Mouse (Mus musculus): ENCODE results near the gene Amd1. TPM values are rescaled to one million over a fixed set of nuclear protein-coding genes. Genes with fewer than 3 reads are reported as not detected.
A peak's percentile ranks its signal among the peaks of the same experiment; 100 is the strongest.

Gene Amd1
- 100 to 1,000 TPM in 1 of 2 experiments, 10 to 100 TPM in 1; 51.9 to 108 TPM for total RNA-seq (2021)
- long read RNA-seq, experiment 1, transcript Amd1-201 (8 exons, 3,204 nt), result major isoform, 29 of 59 reads
- long read RNA-seq, experiment 1, partial matches to known transcripts, result 0 of 59 reads
- long read RNA-seq, experiment 1, other reads (novel, unspliced or antisense), result 30 of 59 reads
- long read RNA-seq, experiment 2, transcript Amd1-201 (8 exons, 3,204 nt), result major isoform, 37 of 44 reads
- long read RNA-seq, experiment 2, partial matches to known transcripts, result 0 of 44 reads
- long read RNA-seq, experiment 2, other reads (novel, unspliced or antisense), result 7 of 44 reads

GRCm38 (mm10) chr10:40302140-40302985, at the start of gene Amd1:
Amd1 (minus strand) TSS chr10:40302186.
- peak; percentile 100 for DNase-seq

GRCm38 (mm10) chr10:40351156-40351555, 49.2 kb upstream of the Amd1 start:
- DNase-seq, result no peak

GRCm38 (mm10) chr10:40350245-40350932, 48.4 kb upstream of the Amd1 start:
- DNase-seq, result no peak

GRCm38 (mm10) chr10:40349631-40350177, 47.7 kb upstream of the Amd1 start:
- DNase-seq, result peak; percentile 65

- DNase-seq, result peak; percentile 98
Observed at GRCm38 (mm10) chr10:40348566-40349536, 46.9 kb upstream of the Amd1 start.

GRCm38 (mm10) chr10:40347461-40347954, 45.5 kb upstream of the Amd1 start:
- no peak for DNase-seq

- no peak for DNase-seq
Observed at GRCm38 (mm10) chr10:40346776-40347403, 44.9 kb upstream of the Amd1 start.

- no peak for DNase-seq
Observed at GRCm38 (mm10) chr10:40342036-40342435, 40.0 kb upstream of the Amd1 start.

- no peak for DNase-seq
Observed at GRCm38 (mm10) chr10:40339351-40339964, 37.5 kb upstream of the Amd1 start, which contains the start of gene Cdk19. Cdk19 (plus strand) TSS chr10:40339564.

GRCm38 (mm10) chr10:40332864-40333263, 30.9 kb upstream of the Amd1 start:
- no peak for DNase-seq

- no peak for DNase-seq
Observed at GRCm38 (mm10) chr10:40330262-40330661, 28.3 kb upstream of the Amd1 start.

GRCm38 (mm10) chr10:40328004-40328551, 26.1 kb upstream of the Amd1 start:
- DNase-seq, result peak; percentile 67

GRCm38 (mm10) chr10:40320306-40320705, 18.3 kb upstream of the Amd1 start:
- no peak for DNase-seq

- no peak for DNase-seq
Observed at GRCm38 (mm10) chr10:40316841-40317585, 15.0 kb upstream of the Amd1 start.

GRCm38 (mm10) chr10:40312781-40313180, 10.8 kb upstream of the Amd1 start:
- DNase-seq, result no peak

GRCm38 (mm10) chr10:40309884-40310635, 8.1 kb upstream of the Amd1 start:
- no peak for DNase-seq

- DNase-seq, result no peak
Observed at GRCm38 (mm10) chr10:40307826-40308583, 6.0 kb upstream of the Amd1 start.

Measured in gastrocnemius, postnatal 25 days (tissue).